ENCODE assay signal across 17 mouse cellular contexts in genomic region chr4:117281090-117281845, GRCm38 (mm10). TPM values are rescaled to one million over a fixed set of nuclear protein-coding genes. Genes with fewer than 3 reads are reported as not detected.
DNase-seq lines count a peak whose midpoint lies in the region; ATAC-seq lines count a peak whose summit lies in the region.
"Had no signal": no experiment of that assay in that cellular context is flagged by ENCODE, and none has a peak within 500 bp of the region (broad histone marks: within the 10 kb centered on the region; RNA-seq: fewer than 3 reads in every experiment).

No protein-coding gene starts in this region.

- H3K27me3 ChIP-seq in forebrain, embryonic 16.5 days (replicated peaks; ENCODE audit: control insufficient read depth, insufficient read depth, low read length), result no peaks in the 10 kb centered on the region
- H3K27me3 ChIP-seq in forebrain, embryonic 13.5 days, result no peaks in the 10 kb centered on the region
- H3K27me3 ChIP-seq in midbrain, embryonic 11.5 days (ENCODE audit: control insufficient read depth, insufficient read depth, low read length), result peaks cover 41% of the 10 kb centered on the region
- H3K27me3 ChIP-seq in midbrain, embryonic 10.5 days (ENCODE audit: low read depth, poor library complexity, severe bottlenecking), result peaks cover 90% of the 10 kb centered on the region
- no peaks in the 10 kb centered on the region for H3K27me3 ChIP-seq in hindbrain, embryonic 15.5 days
- H3K27me3 ChIP-seq in midbrain, embryonic 16.5 days (ENCODE audit: control insufficient read depth, insufficient read depth, low read depth, low read length), result no peaks in the 10 kb centered on the region
- H3K27me3 ChIP-seq: heart, embryonic 12.5 days had no signal

- H3K4me2 ChIP-seq in forebrain, embryonic 16.5 days (ENCODE audit: low read length), result no peak overlapping the region
- no peak overlapping the region for H3K4me2 ChIP-seq in forebrain, embryonic 13.5 days
- H3K4me2 ChIP-seq in midbrain, embryonic 11.5 days, result no peak overlapping the region
- H3K4me2 ChIP-seq in hindbrain, embryonic 15.5 days, result no peak overlapping the region
- H3K4me2 ChIP-seq in midbrain, embryonic 16.5 days (ENCODE audit: low read length), result no peak overlapping the region
- H3K4me2 ChIP-seq: heart, embryonic 12.5 days; kidney, embryonic 15.5 days had no signal

- no peaks in the 10 kb centered on the region for H3K9me3 ChIP-seq in forebrain, embryonic 16.5 days (ENCODE audit: control insufficient read depth, low read length)
- H3K9me3 ChIP-seq in forebrain, embryonic 13.5 days (replicated peaks), result no peaks in the 10 kb centered on the region
- no peaks in the 10 kb centered on the region for H3K9me3 ChIP-seq in midbrain, embryonic 11.5 days (ENCODE audit: control insufficient read depth, low read length)
- no peaks in the 10 kb centered on the region for H3K9me3 ChIP-seq in midbrain, embryonic 10.5 days (replicated peaks)
- no peaks in the 10 kb centered on the region for H3K9me3 ChIP-seq in hindbrain, embryonic 15.5 days
- H3K9me3 ChIP-seq in midbrain, embryonic 16.5 days (replicated peaks; ENCODE audit: control insufficient read depth, low read length, poor library complexity, severe bottlenecking), result no peaks in the 10 kb centered on the region
- H3K9me3 ChIP-seq: embryonic facial prominence, embryonic 10.5 days; heart, embryonic 12.5 days; kidney, embryonic 15.5 days had no signal

- peaks cover 11% of the 10 kb centered on the region for H3K36me3 ChIP-seq in forebrain, embryonic 16.5 days (ENCODE audit: control insufficient read depth, insufficient read depth)
- H3K36me3 ChIP-seq in forebrain, embryonic 13.5 days (ENCODE audit: poor library complexity, severe bottlenecking), result peaks cover 100% of the 10 kb centered on the region
- peaks cover 27% of the 10 kb centered on the region for H3K36me3 ChIP-seq in midbrain, embryonic 11.5 days (ENCODE audit: control insufficient read depth, insufficient read depth, low read length)
- H3K36me3 ChIP-seq in midbrain, embryonic 10.5 days, result peaks cover 95% of the 10 kb centered on the region
- H3K36me3 ChIP-seq in hindbrain, embryonic 15.5 days, result peaks cover 32% of the 10 kb centered on the region
- peaks cover 15% of the 10 kb centered on the region for H3K36me3 ChIP-seq in midbrain, embryonic 16.5 days (ENCODE audit: control insufficient read depth, insufficient read depth, low read length)

- H3K4me3 ChIP-seq in forebrain, embryonic 16.5 days (replicated peaks; ENCODE audit: low read length), result no peak overlapping the region
- no peak overlapping the region for H3K4me3 ChIP-seq in forebrain, embryonic 13.5 days
- H3K4me3 ChIP-seq in midbrain, embryonic 11.5 days (ENCODE audit: low read depth, low read length), result no peak overlapping the region
- no peak overlapping the region for H3K4me3 ChIP-seq in midbrain, embryonic 10.5 days
- H3K4me3 ChIP-seq in hindbrain, embryonic 15.5 days, result no peak overlapping the region
- H3K4me3 ChIP-seq in midbrain, embryonic 16.5 days (ENCODE audit: low read depth, low read length), result no peak overlapping the region
- H3K4me3 ChIP-seq: embryonic facial prominence, embryonic 10.5 days; heart, embryonic 12.5 days; kidney, embryonic 15.5 days had no signal

- peaks cover 25% of the 10 kb centered on the region for H3K4me1 ChIP-seq in forebrain, embryonic 16.5 days (replicated peaks; ENCODE audit: control insufficient read depth, insufficient read depth, low read length)
- peaks cover 44% of the 10 kb centered on the region for H3K4me1 ChIP-seq in forebrain, embryonic 13.5 days
- H3K4me1 ChIP-seq in midbrain, embryonic 11.5 days (ENCODE audit: control insufficient read depth, insufficient read depth, low read length), result peaks cover 50% of the 10 kb centered on the region
- H3K4me1 ChIP-seq in midbrain, embryonic 10.5 days, result peaks cover 96% of the 10 kb centered on the region
- peaks cover 92% of the 10 kb centered on the region for H3K4me1 ChIP-seq in hindbrain, embryonic 15.5 days (replicated peaks)
- H3K4me1 ChIP-seq in midbrain, embryonic 16.5 days (ENCODE audit: control insufficient read depth, insufficient read depth, low read length), result peaks cover 37% of the 10 kb centered on the region

- no peak for ATAC-seq in forebrain, embryonic 16.5 days
- ATAC-seq in forebrain, embryonic 13.5 days, result no peak
- no peak for ATAC-seq in midbrain, embryonic 11.5 days (ENCODE audit: low FRiP score)
- ATAC-seq in hindbrain, embryonic 15.5 days (ENCODE audit: low FRiP score, low read depth), result no peak
- no peak for ATAC-seq in midbrain, embryonic 16.5 days
- ATAC-seq: intestine, embryonic 16.5 days had no signal

- DNase-seq in midbrain, embryonic 11.5 days (ENCODE audit: low spot score, missing footprints), result peak; percentile 81
- no peak for DNase-seq in midbrain, embryonic 10.5 days (ENCODE audit: low spot score)
- no peak for DNase-seq in natural killer cell, adult 2 months (ENCODE audit: low spot score in 2 of 2)
- DNase-seq: adrenal gland, postnatal 25 days; cerebellum, adult 2 months; left cerebral cortex, postnatal 4 days; lung, adult 18-20 months; right cerebral cortex, postnatal 14 days; thymus, postnatal 25 days had no signal

- peak overlapping the region; percentile 26; the same call in 1 of the 2 replicates for H3K27ac ChIP-seq in forebrain, embryonic 16.5 days (ENCODE audit: low read length)
- no peak overlapping the region for H3K27ac ChIP-seq in forebrain, embryonic 13.5 days
- no peak overlapping the region for H3K27ac ChIP-seq in midbrain, embryonic 11.5 days (ENCODE audit: low read depth, low read length)
- no peak overlapping the region for H3K27ac ChIP-seq in midbrain, embryonic 10.5 days (replicated peaks)
- 0 out of 2 replicates have a peak overlapping the region, but pooled peaks have one; percentile 22 for H3K27ac ChIP-seq in hindbrain, embryonic 15.5 days (replicated peaks)
- H3K27ac ChIP-seq in midbrain, embryonic 16.5 days (ENCODE audit: low read length), result no peak overlapping the region
- H3K27ac ChIP-seq: embryonic facial prominence, embryonic 10.5 days; kidney, embryonic 15.5 days had no signal

- WGBS in forebrain, embryonic 16.5 days, result 68% methylated on average over 19 of the region's 19 CpGs
- whole genome bisulfite sequencing in forebrain, embryonic 13.5 days, result 75% methylated on average over 19 of the region's 19 CpGs
- WGBS in midbrain, embryonic 11.5 days, result 68% methylated on average over 19 of the region's 19 CpGs
- 78% methylated on average over 19 of the region's 19 CpGs for whole genome bisulfite sequencing in midbrain, embryonic 10.5 days
- 61% methylated on average over 19 of the region's 19 CpGs for WGBS in hindbrain, embryonic 15.5 days
- 49% methylated on average over 19 of the region's 19 CpGs for WGBS in midbrain, embryonic 16.5 days

- H3K9ac ChIP-seq in forebrain, embryonic 16.5 days (replicated peaks; ENCODE audit: low read depth, low read length), result no peak overlapping the region
- no peak overlapping the region for H3K9ac ChIP-seq in forebrain, embryonic 13.5 days
- H3K9ac ChIP-seq in midbrain, embryonic 11.5 days (ENCODE audit: low read length), result no peak overlapping the region
- no peak overlapping the region for H3K9ac ChIP-seq in hindbrain, embryonic 15.5 days
- 0 out of 2 replicates have a peak overlapping the region, but pooled peaks have one; percentile 12 for H3K9ac ChIP-seq in midbrain, embryonic 16.5 days (ENCODE audit: low read depth, low read length)
- H3K9ac ChIP-seq: heart, embryonic 12.5 days; kidney, embryonic 15.5 days had no signal

RNA-seq across cellular contexts. Expression of gene Armh1, which starts 29.3 kb away (rescaled TPM):
- polyA plus RNA-seq in forebrain, embryonic 16.5 days (2015; fragmentation: Nextera tagmentation; extraction: Ambion mirVana), result 0.65 and 0.68 TPM in 2 replicates
- polyA plus RNA-seq in forebrain, embryonic 13.5 days (2015; fragmentation: Nextera tagmentation; extraction: Ambion mirVana), result 0.38 and 0.65 TPM in 2 replicates
- polyA plus RNA-seq in midbrain, embryonic 11.5 days (2014; fragmentation: Nextera tagmentation; extraction: Ambion mirVana), result 0.34 and 0.40 TPM in 2 replicates
- polyA plus RNA-seq in midbrain, embryonic 10.5 days (2016; fragmentation: Nextera tagmentation; extraction: Ambion mirVana), result 0.22 and 0.36 TPM in 2 replicates
- 1.5 and 1.8 TPM in 2 replicates for polyA plus RNA-seq in hindbrain, embryonic 15.5 days (2015; fragmentation: Nextera tagmentation; extraction: Ambion mirVana)
- polyA plus RNA-seq in midbrain, embryonic 16.5 days (2015; fragmentation: Nextera tagmentation; extraction: Ambion mirVana), result 1.6 and 3.1 TPM in 2 replicates

RNA-seq across cellular contexts. Expression of gene Tmem53, which starts 29.5 kb away (rescaled TPM):
- polyA plus RNA-seq in forebrain, embryonic 16.5 days (2015; fragmentation: Nextera tagmentation; extraction: Ambion mirVana), result 5.3 and 6.2 TPM in 2 replicates
- polyA plus RNA-seq in forebrain, embryonic 13.5 days (2015; fragmentation: Nextera tagmentation; extraction: Ambion mirVana), result 6.7 and 6.9 TPM in 2 replicates
- 7.5 and 8.4 TPM in 2 replicates for polyA plus RNA-seq in midbrain, embryonic 11.5 days (2014; fragmentation: Nextera tagmentation; extraction: Ambion mirVana)
- 8.2 and 8.7 TPM in 2 replicates for polyA plus RNA-seq in midbrain, embryonic 10.5 days (2016; fragmentation: Nextera tagmentation; extraction: Ambion mirVana)
- 9.1 and 9.6 TPM in 2 replicates for polyA plus RNA-seq in hindbrain, embryonic 15.5 days (2015; fragmentation: Nextera tagmentation; extraction: Ambion mirVana)
- 9.3 and 10.1 TPM in 2 replicates for polyA plus RNA-seq in midbrain, embryonic 16.5 days (2015; fragmentation: Nextera tagmentation; extraction: Ambion mirVana)

Comparison
In these comparisons a context has a peak if more than half of its experiments do, and no peak if none do; other contexts are left out.
1. H3K27ac ChIP-seq: peak in forebrain, embryonic 16.5 days (single experiment) and hindbrain, embryonic 15.5 days (single experiment); none in forebrain, embryonic 13.5 days (single experiment), midbrain, embryonic 11.5 days (single experiment), midbrain, embryonic 10.5 days (single experiment) and midbrain, embryonic 16.5 days (single experiment).